In the genomic region with DNA sequence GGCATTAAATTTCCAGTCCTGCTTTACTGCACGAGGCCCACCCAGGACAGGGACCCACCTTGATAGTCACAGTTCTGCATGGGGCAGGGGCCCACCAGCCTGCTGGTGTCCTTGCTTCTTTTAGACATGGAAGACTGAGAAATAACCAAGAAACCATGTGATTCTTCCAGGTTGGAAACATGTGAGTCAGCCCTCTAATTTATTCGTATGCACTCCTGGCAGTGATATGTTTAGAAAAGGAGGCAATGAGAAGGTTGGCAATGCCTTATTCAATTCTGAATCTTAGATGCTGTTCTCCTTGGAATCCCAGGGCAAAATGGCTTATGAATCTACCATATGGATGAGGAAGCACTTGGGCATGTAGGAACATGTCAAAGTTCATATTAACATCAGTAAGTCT, we compare ENCODE assay signal across 22 mouse cellular contexts.
"Had no signal": no experiment of that assay in that cellular context is flagged by ENCODE, and none has a peak within 500 bp of the region (broad histone marks: within the 10 kb centered on the region; RNA-seq: fewer than 3 reads in every experiment).

No protein-coding gene starts in this region.

- DNase-seq: kidney, adult 11 months; kidney, adult 8-10 months; kidney, postnatal 10 days; kidney, postnatal 36 days; layer of hippocampus, postnatal 36 days; liver, postnatal 0 days; lung, embryonic 14.5 days; retina, postnatal 1 day; right cerebral cortex, postnatal 14 days; thymus, adult 2 months; thymus, postnatal 25 days had no signal

- H3K4me3 ChIP-seq: intestine, embryonic 15.5 days; kidney, embryonic 15.5 days; limb, embryonic 12.5 days; limb, embryonic 15.5 days; midbrain, embryonic 12.5 days; midbrain, embryonic 15.5 days; neural tube, embryonic 12.5 days; neural tube, embryonic 15.5 days had no signal

- H3K27ac ChIP-seq: intestine, embryonic 15.5 days; kidney, embryonic 15.5 days; limb, embryonic 12.5 days; limb, embryonic 15.5 days; liver, embryonic 14.5 days; macrophage; midbrain, embryonic 12.5 days; midbrain, embryonic 15.5 days; neural tube, embryonic 12.5 days; neural tube, embryonic 15.5 days had no signal

- H3K27me3 ChIP-seq: intestine, embryonic 15.5 days; midbrain, embryonic 12.5 days; midbrain, embryonic 15.5 days had no signal

- ATAC-seq: intestine, embryonic 15.5 days; liver, postnatal 0 days; lung, postnatal 0 days; midbrain, embryonic 15.5 days had no signal

- H3K4me1 ChIP-seq: limb, embryonic 15.5 days; midbrain, embryonic 15.5 days had no signal

- H3K9me3 ChIP-seq: intestine, embryonic 15.5 days; kidney, embryonic 15.5 days; limb, embryonic 12.5 days; limb, embryonic 15.5 days; midbrain, embryonic 12.5 days; midbrain, embryonic 15.5 days; neural tube, embryonic 12.5 days; neural tube, embryonic 15.5 days had no signal

- H3K36me3 ChIP-seq: intestine, embryonic 15.5 days; kidney, embryonic 15.5 days; limb, embryonic 12.5 days; limb, embryonic 15.5 days; midbrain, embryonic 12.5 days; midbrain, embryonic 15.5 days; neural tube, embryonic 12.5 days; neural tube, embryonic 15.5 days had no signal
